Mouse (Mus musculus) CH12.LX (cell line): ENCODE measurements around the gene Col1a2.

Source experiments
- CTCF ChIP-seq, 2 experiments: IDR thresholded peaks in 1 of 2; conservative IDR thresholded peaks in 1 of 2; 2 replicates each; pipeline ENCODE4 v1.5.1; 2011 to 2012; ENCODE audit warnings: low read depth in 2 of 2, low read length in 2 of 2, improper control_type of control experiment in 1 of 2, inconsistent platforms in 1 of 2, mild to moderate bottlenecking in 1 of 2, moderate library complexity in 1 of 2
- HCFC1 ChIP-seq: IDR thresholded peaks from 2 replicates; pipeline ENCODE4 v1.6.1; 2012; ENCODE audit warnings: low read depth, mild to moderate bottlenecking, inconsistent platforms, low read length, improper control_type of control experiment
- KAT2A ChIP-seq: IDR thresholded peaks from 2 replicates; pipeline ENCODE4 v1.6.1; 2012; ENCODE audit warnings: low read length, improper control_type of control experiment, inconsistent platforms; ENCODE audit not compliant: insufficient replicate concordance
- POLR2A ChIP-seq: IDR thresholded peaks from 2 replicates; pipeline ENCODE4 v1.6.1; 2011; ENCODE audit warnings: low read depth, mild to moderate bottlenecking, improper control_type of control experiment, low read length
- ZKSCAN1 ChIP-seq: IDR thresholded peaks from 2 replicates; pipeline ENCODE4 v1.6.1; 2012; ENCODE audit warnings: low read depth, inconsistent platforms, low read length, improper control_type of control experiment, borderline replicate concordance

DNA sequence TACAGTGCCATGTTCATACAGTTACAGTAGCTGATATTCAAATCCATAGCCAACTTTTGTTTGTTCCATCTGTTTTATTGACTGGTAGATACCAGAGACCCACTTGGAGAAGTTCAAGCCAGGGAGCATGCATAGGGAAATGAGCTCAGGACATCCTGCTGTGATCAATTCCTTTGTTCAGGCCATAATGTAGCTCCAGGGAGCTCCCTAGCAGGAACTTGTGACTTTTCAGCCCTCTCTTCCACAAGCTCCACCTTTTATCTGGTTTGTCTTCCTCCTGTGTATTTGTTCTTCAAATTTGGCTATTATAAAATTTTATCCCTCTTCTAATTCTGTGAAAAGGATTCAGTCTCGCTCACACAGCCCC lies 45.9 kb downstream of the Col1a2 start:
- TF ChIP-seq KAT2A: no peak
- TF ChIP-seq ZKSCAN1: no peak
- no peak for TF ChIP-seq CTCF (conservative IDR thresholded peaks at IDR 0.05 in 1 of 2, IDR thresholded peaks at IDR 0.05 in 1 of 2; ENCODE audit: low read depth in 2 of 2, low read length in 2 of 2)
- no peak for TF ChIP-seq POLR2A
- no peak for TF ChIP-seq HCFC1
